Mouse (Mus musculus) brown adipose tissue, adult 24 weeks (tissue): Measurements from ENCODE around the gene Fgf22. TPM values are rescaled to one million over a fixed set of nuclear protein-coding genes. Genes with fewer than 3 reads are reported as not detected.

Source experiments
- H3K27ac ChIP-seq: fragments of 200-500 bp; replicated peaks from 2 replicates; pipeline ENCODE4 v1.5.1; 2012; ENCODE audit warnings: low read depth, mild to moderate bottlenecking, low read length
- H3K4me1 ChIP-seq: fragments of 200-500 bp; 2 replicates; pipeline ENCODE4 v1.6.1; 2012; ENCODE audit warnings: low read length, mixed read lengths; ENCODE audit not compliant: control insufficient read depth, insufficient read depth, insufficient read length
- H3K4me3 ChIP-seq: fragments of 200-500 bp; 2 replicates; pipeline ENCODE4 v1.5.1; 2012; ENCODE audit warnings: low read depth, mild to moderate bottlenecking, low read length, moderate library complexity; ENCODE audit not compliant: insufficient read depth
- polyA plus RNA-seq: library from polyadenylated mRNA; stranded (reverse); fragments of >200 nt; gene quantifications from 2 replicates; pipeline ENCODE4 v1.2.4, GENCODE M21; 2012; ENCODE audit not compliant: missing spikeins, insufficient read depth, insufficient read length

The Fgf22 gene
- not detected in 2 replicates for polyA plus RNA-seq

GRCm38 (mm10) chr10:79754856-79755516 lies at the start of gene Fgf22:
Gene Fgf22 (plus strand): TSS chr10:79755076.
- Histone ChIP-seq H3K4me3 (peak within 1 kb of the TSS; percentile 28; the same call in 1 of the 2 replicates), H3K27ac (no peak within 1 kb of the TSS), H3K4me1 (no peaks in the 10 kb centered on the region)

GRCm38 (mm10) chr10:79705951-79706350 lies 48.9 kb upstream of the Fgf22 start:
- peaks cover 28% of the 10 kb centered on the region for H3K4me1 ChIP-seq

GRCm38 (mm10) chr10:79706406-79707094 lies 48.3 kb upstream of the Fgf22 start:
- peak overlapping the region; percentile 14; the same call in 1 of the 2 replicates for H3K27ac ChIP-seq
- H3K4me3 ChIP-seq = peak overlapping the region; percentile 97
- H3K4me1 ChIP-seq = peaks cover 24% of the 10 kb centered on the region

More at GRCm38 (mm10) chr10:79705951-79706350, 48.9 kb upstream of the Fgf22 start:
- H3K27ac ChIP-seq = peak overlapping the region; percentile 14; the same call in 1 of the 2 replicates
- peak overlapping the region; percentile 97 for H3K4me3 ChIP-seq

DNA sequence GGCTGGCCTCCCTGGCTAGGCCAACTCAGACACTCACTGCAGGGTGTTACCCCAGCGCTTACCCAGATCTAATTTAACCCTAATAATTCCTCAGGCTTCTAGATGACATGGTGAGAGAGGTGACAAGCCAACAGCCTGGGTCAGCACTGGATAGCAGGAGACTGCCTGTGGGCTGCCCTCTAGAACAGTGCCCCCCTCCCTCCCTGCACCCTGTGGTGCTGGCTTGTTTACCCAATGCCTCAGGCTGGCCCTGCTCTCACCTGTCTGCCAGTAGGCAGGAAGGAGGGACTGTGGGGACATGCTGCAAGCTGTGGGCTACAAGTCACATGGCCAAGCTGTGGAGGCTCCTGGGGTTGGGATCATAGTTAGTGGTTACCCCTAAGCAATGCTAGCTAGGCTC lies 47.7 kb upstream of the Fgf22 start:
- Histone ChIP-seq H3K27ac (no peak overlapping the region), H3K4me1 (peaks cover 24% of the 10 kb centered on the region), H3K4me3 (no peak overlapping the region)

DNA sequence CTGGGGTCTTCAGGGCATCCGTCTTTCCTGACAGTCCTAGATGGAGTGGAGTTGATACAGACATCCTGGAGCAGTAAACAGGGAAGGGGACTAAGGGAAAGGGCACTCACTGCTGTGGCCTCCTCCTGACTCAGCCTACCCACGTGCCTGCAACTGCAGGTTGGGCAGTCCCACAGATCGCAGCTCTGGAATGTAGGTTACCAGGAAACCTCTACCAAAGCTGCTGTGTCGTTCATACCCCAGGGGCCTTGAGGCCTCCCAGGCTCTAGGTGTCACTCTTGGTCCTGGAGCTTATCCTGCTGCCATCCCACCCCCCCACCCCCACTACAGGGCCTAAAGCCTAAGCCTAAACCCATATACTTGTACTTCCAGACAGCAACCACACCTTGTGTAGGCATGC lies 47.1 kb upstream of the Fgf22 start:
- Histone ChIP-seq H3K4me1 (peaks cover 24% of the 10 kb centered on the region), H3K4me3 (no peak overlapping the region), H3K27ac (no peak overlapping the region)

DNA sequence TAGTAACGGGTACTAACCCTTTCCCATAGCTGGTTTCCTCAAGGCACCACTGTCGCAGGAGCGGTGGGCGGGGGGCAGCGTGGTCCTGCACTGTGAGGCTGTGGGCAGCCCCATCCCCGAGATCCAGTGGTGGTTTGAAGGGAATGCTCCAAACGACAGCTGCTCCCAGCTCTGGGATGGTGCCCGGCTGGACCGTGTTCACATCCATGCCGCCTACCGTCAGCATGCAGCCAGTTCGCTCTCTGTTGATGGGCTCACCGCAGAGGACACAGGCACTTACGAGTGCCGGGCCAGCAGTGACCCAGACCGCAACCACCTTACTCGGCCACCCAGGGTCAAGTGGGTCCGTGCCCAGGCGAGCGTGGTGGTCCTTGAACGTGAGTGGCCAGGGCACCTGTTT lies 46.2 kb upstream of the Fgf22 start:
- H3K4me3 ChIP-seq = no peak overlapping the region
- H3K4me1 ChIP-seq = peaks cover 24% of the 10 kb centered on the region
- H3K27ac ChIP-seq = no peak overlapping the region

- no peak overlapping the region for H3K4me3 ChIP-seq
- peaks cover 24% of the 10 kb centered on the region for H3K4me1 ChIP-seq
- H3K27ac ChIP-seq = no peak overlapping the region
Observed at GRCm38 (mm10) chr10:79709307-79709706, 45.6 kb upstream of the Fgf22 start.

DNA sequence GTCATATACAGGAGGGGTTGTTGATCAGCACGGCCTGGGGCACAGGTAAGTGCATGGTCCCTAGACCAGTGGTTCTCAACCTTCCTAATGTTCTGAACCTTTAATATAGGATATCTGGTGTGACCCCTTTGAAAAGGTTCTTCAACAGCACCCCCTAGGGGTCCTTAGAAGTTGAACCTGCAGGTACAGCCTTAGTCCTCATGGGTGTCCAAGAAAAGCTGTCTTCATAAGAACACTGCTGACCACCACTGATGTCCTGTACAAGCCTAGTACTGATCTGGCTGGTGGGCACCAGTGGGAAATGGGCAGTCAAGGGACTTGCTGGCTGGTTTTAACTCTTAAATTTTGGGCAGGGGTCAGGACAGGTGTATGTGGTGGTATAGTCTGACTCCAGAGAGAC lies 42.8 kb upstream of the Fgf22 start:
- Histone ChIP-seq H3K27ac (no peak overlapping the region), H3K4me1 (peaks cover 7% of the 10 kb centered on the region), H3K4me3 (no peak overlapping the region)

DNA sequence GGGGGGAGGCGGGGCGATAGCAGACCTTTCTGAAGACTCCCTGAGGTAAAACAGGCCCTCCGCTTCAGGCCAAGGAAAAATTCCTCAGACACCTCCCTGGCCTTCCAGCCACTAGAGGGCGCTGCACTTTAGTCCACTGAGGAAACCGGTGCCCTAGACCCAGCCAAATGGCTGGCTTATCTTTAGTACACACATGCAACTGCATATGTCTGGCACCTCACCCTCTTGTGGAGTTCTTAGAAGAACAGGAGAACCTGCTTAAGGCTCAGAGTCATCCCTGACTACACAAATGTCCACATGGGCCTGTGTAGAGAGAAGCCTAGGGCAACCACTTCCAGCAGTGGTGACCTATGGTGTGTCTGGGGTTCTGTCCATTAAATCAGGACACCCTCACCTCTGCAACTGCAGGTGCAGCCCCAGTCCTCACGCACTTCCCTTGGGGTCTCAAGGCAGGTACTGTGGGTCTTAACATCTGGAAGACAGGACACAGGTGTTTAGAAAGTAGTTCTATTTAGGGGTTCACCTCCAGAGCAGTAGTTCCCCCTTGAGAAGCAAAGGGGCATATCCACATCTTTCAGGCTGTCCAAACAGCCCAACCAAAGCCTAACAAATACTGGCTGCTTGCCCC lies 42.3 kb upstream of the Fgf22 start:
- H3K4me1 ChIP-seq = peaks cover 2% of the 10 kb centered on the region
- no peak overlapping the region for H3K27ac ChIP-seq
- H3K4me3 ChIP-seq = no peak overlapping the region

GRCm38 (mm10) chr10:79713163-79713562 lies 41.7 kb upstream of the Fgf22 start:
- no peak overlapping the region for H3K27ac ChIP-seq
- peaks cover 3% of the 10 kb centered on the region; the same call in 1 of the 2 replicates for H3K4me1 ChIP-seq
- H3K4me3 ChIP-seq = no peak overlapping the region

- H3K27ac ChIP-seq = no peak overlapping the region
- H3K4me3 ChIP-seq = no peak overlapping the region
- peaks cover 3% of the 10 kb centered on the region; the same call in 1 of the 2 replicates for H3K4me1 ChIP-seq
Observed at GRCm38 (mm10) chr10:79714996-79715395, 39.9 kb upstream of the Fgf22 start.

GRCm38 (mm10) chr10:79716254-79716987 lies 38.5 kb upstream of the Fgf22 start, which contains the start of gene Hcn2:
Gene Hcn2 (plus strand): TSS chr10:79716634.
- Histone ChIP-seq H3K27ac (no peak within 1 kb of the TSS), H3K4me3 (peak within 1 kb of the TSS; percentile 53), H3K4me1 (peaks cover 3% of the 10 kb centered on the region; the same call in 1 of the 2 replicates)

- H3K27ac ChIP-seq = no peak overlapping the region
- H3K4me1 ChIP-seq = peaks cover 3% of the 10 kb centered on the region; the same call in 1 of the 2 replicates
- H3K4me3 ChIP-seq = peak overlapping the region; percentile 53
Observed at GRCm38 (mm10) chr10:79716988-79717355, 37.9 kb upstream of the Fgf22 start.

GRCm38 (mm10) chr10:79717640-79718357 lies 37.1 kb upstream of the Fgf22 start:
- Histone ChIP-seq H3K4me1 (peaks cover 3% of the 10 kb centered on the region; the same call in 1 of the 2 replicates), H3K27ac (no peak overlapping the region), H3K4me3 (peak overlapping the region; percentile 53)
